Mouse (Mus musculus) C2C12 (cell line): ENCODE results near the gene Col24a1. TPM values are rescaled to one million over a fixed set of nuclear protein-coding genes. Genes with fewer than 3 reads are reported as not detected.

Experiments used
- H3K27me3 ChIP-seq: one replicate; pipeline ENCODE4 v1.6.1; 2011; ENCODE audit not compliant: control insufficient read depth, insufficient read depth, insufficient read length
- H3K36me3 ChIP-seq: one replicate; pipeline ENCODE4 v1.6.1; 2011; ENCODE audit not compliant: control insufficient read depth, insufficient read depth
- H3K4me3 ChIP-seq: one replicate; pipeline ENCODE4 v1.5.1; 2011; ENCODE audit warnings: mild to moderate bottlenecking, control low read depth; ENCODE audit not compliant: poor library complexity, insufficient read depth, severe bottlenecking
- H3K79me2 ChIP-seq: one replicate; pipeline ENCODE4 v1.6.1; 2011; ENCODE audit not compliant: control insufficient read depth, insufficient read depth
- H3K79me3 ChIP-seq: one replicate; pipeline ENCODE4 v1.6.1; 2011; ENCODE audit warnings: low read depth, control low read depth
- H3ac ChIP-seq: one replicate; pipeline ENCODE3; 2011; ENCODE audit warnings: low read depth; ENCODE audit not compliant: control insufficient read depth, insufficient read length
- CEBPB ChIP-seq: IDR thresholded peaks from one replicate; pipeline ENCODE4 v1.6.1; 2011; ENCODE audit warnings: low read depth, mild to moderate bottlenecking, control low read depth, moderate library complexity
- CTCF ChIP-seq: IDR thresholded peaks from one replicate; pipeline ENCODE4 v1.5.1; 2011; ENCODE audit not compliant: control insufficient read depth, insufficient read depth, insufficient read length
- FOSL1 ChIP-seq: IDR thresholded peaks from one replicate; pipeline ENCODE4 v1.8.0; 2011; ENCODE audit warnings: mild to moderate bottlenecking, low read length; ENCODE audit not compliant: poor library complexity, insufficient read depth, severe bottlenecking
- MAX ChIP-seq: IDR thresholded peaks from one replicate; pipeline ENCODE4 v1.6.1; 2011; ENCODE audit warnings: mild to moderate bottlenecking, control low read depth
- MYOD1 ChIP-seq: IDR thresholded peaks from one replicate; pipeline ENCODE4 v1.6.1; 2011; ENCODE audit warnings: low read depth; ENCODE audit not compliant: control insufficient read depth, insufficient read length
- MYOG ChIP-seq: IDR thresholded peaks from one replicate; pipeline ENCODE4 v1.6.1; 2011; ENCODE audit not compliant: control insufficient read depth, insufficient read length; ENCODE audit errors: extremely low read depth
- USF1 ChIP-seq: IDR thresholded peaks from one replicate; pipeline ENCODE4 v1.6.1; 2011; ENCODE audit warnings: low read depth, mild to moderate bottlenecking, control low read depth, moderate library complexity
- polyA plus RNA-seq: library from polyadenylated mRNA; unstranded; fragments of >200 nt; fragmentation: generic; extraction: Trizol; gene quantifications from one replicate; pipeline ENCODE4 v1.2.1, GENCODE M21; 2012; ENCODE audit warnings: missing spikeins

The Col24a1 gene
- polyA plus RNA-seq, 1 experiment, result 0.01 TPM

DNA sequence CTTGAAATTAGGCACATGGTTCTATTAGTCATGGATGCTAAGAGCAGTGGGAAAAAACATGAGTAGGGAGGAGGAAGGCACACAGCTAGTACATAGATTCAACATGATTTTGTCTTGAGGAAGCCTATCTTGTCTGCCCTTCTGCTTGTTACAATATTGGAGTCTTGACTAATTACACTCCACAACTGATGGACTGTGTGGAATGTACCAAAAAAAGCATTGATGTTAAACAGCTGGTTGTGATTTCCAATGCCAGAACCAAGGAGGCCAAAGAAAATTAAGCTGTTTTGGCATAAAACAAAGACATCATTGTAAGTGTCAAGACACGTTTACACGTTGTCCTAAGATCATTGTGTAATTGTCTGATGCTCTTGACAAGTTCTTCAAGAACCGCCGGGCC lies 29.1 kb upstream of the Col24a1 start:
- no peaks in the 10 kb centered on the region for H3K36me3 ChIP-seq
- H3K27me3 ChIP-seq, result no peaks in the 10 kb centered on the region
- no peaks in the 10 kb centered on the region for H3K79me2 ChIP-seq
- no peak overlapping the region for H3K4me3 ChIP-seq
- no peak for TF ChIP-seq USF1
- TF ChIP-seq MAX, result no peak
- no peak for TF ChIP-seq CTCF
- TF ChIP-seq MYOD1, result no peak
- no peak for TF ChIP-seq MYOG
- no peak for TF ChIP-seq CEBPB
- TF ChIP-seq FOSL1, result no peak
- H3ac ChIP-seq, result no peak overlapping the region
- no peaks in the 10 kb centered on the region for H3K79me3 ChIP-seq

GRCm38 (mm10) chr3:145268066-145268465 lies 24.2 kb upstream of the Col24a1 start:
- H3K36me3 ChIP-seq, result no peaks in the 10 kb centered on the region
- TF ChIP-seq MYOG (no peak), CEBPB (peak; percentile 99), MYOD1 (no peak), CTCF (no peak), MAX (no peak)

DNA sequence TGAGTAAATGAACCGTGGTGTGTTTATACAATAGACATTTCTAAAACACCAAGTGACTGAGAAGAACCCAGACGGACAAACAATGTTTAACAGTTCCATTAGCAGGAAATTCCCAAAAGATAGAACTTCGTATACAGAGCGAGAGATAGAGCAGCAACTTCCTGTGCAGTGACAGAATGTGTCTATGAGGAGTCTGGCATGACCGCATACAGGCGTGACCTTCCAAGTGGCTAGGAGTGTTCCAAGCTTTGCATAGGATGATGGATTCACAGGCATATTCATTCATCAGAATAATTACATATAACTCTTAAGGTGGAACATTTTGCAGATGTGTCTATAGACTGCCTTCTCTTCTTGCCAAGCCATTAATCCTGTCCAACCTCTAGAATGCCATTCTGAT lies 18.1 kb upstream of the Col24a1 start:
- no peaks in the 10 kb centered on the region for H3K27me3 ChIP-seq
- H3K79me2 ChIP-seq, result no peaks in the 10 kb centered on the region
- H3ac ChIP-seq, result no peak overlapping the region
- no peak for TF ChIP-seq CTCF
- TF ChIP-seq MAX, result no peak
- no peak for TF ChIP-seq MYOG
- TF ChIP-seq USF1, result no peak
- TF ChIP-seq MYOD1, result no peak
- no peak for TF ChIP-seq FOSL1
- no peak for TF ChIP-seq CEBPB
- no peak overlapping the region for H3K4me3 ChIP-seq
- H3K79me3 ChIP-seq, result no peaks in the 10 kb centered on the region
- no peaks in the 10 kb centered on the region for H3K36me3 ChIP-seq

More at GRCm38 (mm10) chr3:145268066-145268465, 24.2 kb upstream of the Col24a1 start:
- no peak overlapping the region for H3K4me3 ChIP-seq
- no peaks in the 10 kb centered on the region for H3K79me3 ChIP-seq
- no peaks in the 10 kb centered on the region for H3K27me3 ChIP-seq
- H3K79me2 ChIP-seq, result no peaks in the 10 kb centered on the region
- H3ac ChIP-seq, result no peak overlapping the region

DNA sequence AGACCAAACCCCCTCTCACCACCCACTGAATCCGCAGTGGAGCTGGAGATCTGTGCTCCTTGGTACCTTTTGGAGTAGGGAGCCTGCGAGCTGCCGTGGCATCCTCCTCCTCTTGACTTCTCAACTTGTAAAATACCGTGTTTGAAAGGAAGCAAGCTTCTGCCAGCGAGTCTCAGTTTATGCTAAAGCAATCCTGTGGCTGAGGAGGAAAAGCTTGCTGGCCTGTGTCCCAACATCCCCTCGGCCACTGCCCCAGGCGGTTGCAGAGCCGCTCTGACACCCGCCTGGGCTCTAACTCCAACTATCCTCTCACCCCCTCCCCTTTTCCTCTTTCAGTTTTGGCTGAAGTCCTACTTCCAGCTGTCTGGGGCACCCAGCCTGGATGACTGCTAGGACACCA lies 935 bp downstream of the Col24a1 start:
- H3K79me3 ChIP-seq, result no peaks in the 10 kb centered on the region
- no peaks in the 10 kb centered on the region for H3K27me3 ChIP-seq
- H3K4me3 ChIP-seq, result no peak overlapping the region
- TF ChIP-seq FOSL1 (no peak), MYOD1 (no peak), MAX (no peak), MYOG (no peak), CTCF (no peak), CEBPB (no peak), USF1 (no peak)
- no peak overlapping the region for H3ac ChIP-seq
- H3K36me3 ChIP-seq, result no peaks in the 10 kb centered on the region
- H3K79me2 ChIP-seq, result no peaks in the 10 kb centered on the region

DNA sequence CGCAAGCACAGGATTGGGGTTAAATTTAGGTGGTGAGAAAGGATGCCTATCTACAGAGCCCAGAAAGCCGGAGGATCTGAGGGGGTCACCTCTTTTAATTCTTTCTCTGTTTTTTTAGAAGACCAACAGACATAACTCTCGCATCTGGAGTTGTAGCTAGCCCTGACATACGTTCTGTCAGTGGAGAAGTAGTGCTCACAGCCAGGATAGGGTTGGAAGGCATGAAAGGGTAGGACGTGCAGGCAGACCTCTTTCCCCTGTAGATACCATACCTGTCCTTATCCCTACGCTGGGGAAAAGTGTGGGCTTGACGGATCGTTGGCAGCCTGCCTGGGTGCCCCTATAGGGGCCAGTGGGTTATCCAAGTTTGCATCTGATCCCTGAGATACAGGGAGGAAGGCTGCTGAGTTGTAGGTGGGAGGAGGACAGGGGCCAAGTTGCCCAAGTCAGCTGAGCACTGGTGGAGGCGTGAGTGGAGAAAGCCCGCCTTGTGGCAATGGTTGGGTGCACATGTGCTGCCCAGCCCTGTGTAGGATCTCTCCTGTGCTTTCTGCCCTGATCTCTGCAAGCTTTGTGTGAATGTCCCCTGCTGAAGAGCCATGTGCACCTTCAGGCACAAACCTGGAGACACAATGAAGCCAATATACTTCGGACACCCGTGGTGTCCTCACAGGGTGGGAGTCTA lies 1.5 kb downstream of the Col24a1 start:
- no peaks in the 10 kb centered on the region for H3K79me2 ChIP-seq
- H3K27me3 ChIP-seq, result no peaks in the 10 kb centered on the region
- H3K36me3 ChIP-seq, result no peaks in the 10 kb centered on the region
- no peaks in the 10 kb centered on the region for H3K79me3 ChIP-seq
- TF ChIP-seq USF1 (no peak), MYOG (no peak), FOSL1 (no peak), CEBPB (no peak), CTCF (no peak), MYOD1 (no peak), MAX (no peak)
- no peak overlapping the region for H3K4me3 ChIP-seq
- H3ac ChIP-seq, result no peak overlapping the region

DNA sequence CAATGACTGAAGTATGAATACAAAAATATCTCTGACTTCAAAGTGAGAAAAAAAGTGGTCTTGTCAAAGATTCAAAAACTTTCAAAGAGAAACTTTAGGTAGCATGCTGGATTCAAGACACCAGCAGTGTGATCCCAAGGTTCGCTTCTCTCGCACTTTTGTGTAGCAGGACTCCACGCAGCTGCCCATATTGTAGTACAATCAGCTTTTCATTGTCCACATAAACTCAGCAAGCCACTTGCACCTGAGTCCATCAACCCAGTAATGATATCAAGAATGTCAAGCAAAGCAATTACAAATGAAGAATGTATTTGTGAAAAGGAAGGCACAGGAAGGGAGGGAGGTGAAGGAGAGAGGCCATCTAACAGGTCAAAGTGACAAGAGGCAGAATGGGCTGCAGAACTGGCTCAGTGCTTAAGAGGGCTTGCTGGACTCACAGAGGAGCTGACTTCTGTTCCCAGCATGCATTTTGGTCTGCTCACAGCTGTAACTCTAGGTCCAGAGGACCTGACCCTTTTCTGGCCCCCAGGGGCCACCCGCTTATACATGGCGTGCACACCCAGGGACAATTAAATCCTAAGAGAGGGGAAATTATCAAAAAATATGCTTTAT lies 7.8 kb downstream of the Col24a1 start:
- TF ChIP-seq CEBPB, result no peak
- no peak for TF ChIP-seq FOSL1
- no peak for TF ChIP-seq USF1
- no peak for TF ChIP-seq MAX
- no peak for TF ChIP-seq MYOD1
- TF ChIP-seq CTCF, result no peak
- no peak for TF ChIP-seq MYOG

More for the DNA sequence above, 7.8 kb downstream of the Col24a1 start:
- H3K27me3 ChIP-seq, result no peaks in the 10 kb centered on the region
- no peaks in the 10 kb centered on the region for H3K36me3 ChIP-seq
- no peak overlapping the region for H3ac ChIP-seq
- H3K79me2 ChIP-seq, result no peaks in the 10 kb centered on the region
- no peak overlapping the region for H3K4me3 ChIP-seq
- H3K79me3 ChIP-seq, result no peaks in the 10 kb centered on the region
